Mouse (Mus musculus) C2C12 (cell line): ENCODE measurements at regions not wholly inside any gene's neighbourhood (a gene's known extent, or its start where the extent isn't known, plus 50 kb on each side); places are given as distances from the start of the nearest gene placed in this dataset.

Experiments used
- CEBPB ChIP-seq: IDR thresholded peaks from one replicate; pipeline ENCODE4 v1.6.1; 2011; ENCODE audit warnings: low read depth, mild to moderate bottlenecking, control low read depth, moderate library complexity
- CTCF ChIP-seq: IDR thresholded peaks from one replicate; pipeline ENCODE4 v1.5.1; 2011; ENCODE audit not compliant: control insufficient read depth, insufficient read depth, insufficient read length
- FOSL1 ChIP-seq: IDR thresholded peaks from one replicate; pipeline ENCODE4 v1.8.0; 2011; ENCODE audit warnings: mild to moderate bottlenecking, low read length; ENCODE audit not compliant: poor library complexity, insufficient read depth, severe bottlenecking
- MAX ChIP-seq: IDR thresholded peaks from one replicate; pipeline ENCODE4 v1.6.1; 2011; ENCODE audit warnings: mild to moderate bottlenecking, control low read depth
- MYOD1 ChIP-seq: IDR thresholded peaks from one replicate; pipeline ENCODE4 v1.6.1; 2011; ENCODE audit warnings: low read depth; ENCODE audit not compliant: control insufficient read depth, insufficient read length
- MYOG ChIP-seq: IDR thresholded peaks from one replicate; pipeline ENCODE4 v1.6.1; 2011; ENCODE audit not compliant: control insufficient read depth, insufficient read length; ENCODE audit errors: extremely low read depth

DNA sequence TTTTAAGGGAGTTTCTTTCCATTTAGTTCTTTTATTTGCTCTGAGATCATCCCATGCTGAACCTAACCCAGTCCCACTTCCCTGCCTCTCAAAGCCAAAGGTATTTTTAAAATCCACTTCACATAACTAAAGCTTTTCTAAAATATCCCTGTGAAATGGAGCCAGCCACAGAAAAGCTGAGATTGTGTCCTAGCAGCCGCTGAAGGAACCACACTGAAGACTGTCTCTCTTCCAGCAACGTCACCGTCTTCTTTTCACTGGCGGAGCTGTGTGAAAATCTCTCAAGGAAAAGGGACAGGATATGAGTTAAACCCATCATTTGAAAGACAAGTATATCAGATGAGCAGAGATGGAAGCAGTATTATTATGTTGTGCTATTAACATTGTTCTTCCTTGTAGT lies 53.3 kb downstream of the Gm9376 start:
- TF ChIP-seq CTCF (no peak), MYOD1 (no peak), CEBPB (no peak), MAX (no peak), MYOG (no peak), FOSL1 (no peak)
